Comparison of ENCODE assay signal across 8 mouse cellular contexts in genomic region chr16:31016169-31016568, GRCm38 (mm10).
A peak's percentile ranks its signal among the peaks of the same experiment; 100 is the strongest.
DNase-seq lines count a peak whose midpoint lies in the region.

No protein-coding gene starts in this region.

- intact Hi-C loops in gastrocnemius, postnatal 36 days (cut with DNase I): no loop called here
- intact Hi-C loops in left cerebral cortex, postnatal 4 days (cut with DNase I): no loop called here

- peak; percentile 42 for DNase-seq in gastrocnemius, adult 18-20 months (ENCODE audit: low spot score)
- DNase-seq in gastrocnemius, postnatal 36 days: no peak
- peak; percentile 24 to 60 for DNase-seq in spleen, adult 18-20 months
- no peak for DNase-seq in spleen, adult 12 weeks (ENCODE audit: low spot score)
- DNase-seq in induced T-regulatory cell, adult 2 months (ENCODE audit: low read depth): peak; percentile 37
- DNase-seq in thymus, postnatal 4 days: peak; percentile 81
- no peak for DNase-seq in embryo, embryonic 10.5 days (ENCODE audit: low spot score)
- no peak for DNase-seq in left cerebral cortex, postnatal 4 days

Comparison
In these comparisons a context has a peak if more than half of its experiments do, and no peak if none do; other contexts are left out.
1. DNase-seq: peak in gastrocnemius, adult 18-20 months (single experiment), spleen, adult 18-20 months (2 of 2), induced T-regulatory cell, adult 2 months (single experiment) and thymus, postnatal 4 days (single experiment); none in gastrocnemius, postnatal 36 days (0 of 2), spleen, adult 12 weeks (single experiment), embryo, embryonic 10.5 days (single experiment) and left cerebral cortex, postnatal 4 days (single experiment).